Mouse (Mus musculus) embryonic fibroblast, embryonic 13.5 days (primary cell): Measurements from ENCODE around the gene Denr.

ENCODE experiments used
- CTCF ChIP-seq: IDR thresholded peaks from 2 replicates; pipeline ENCODE4 v1.5.1; 2011; ENCODE audit warnings: mild to moderate bottlenecking, control low read depth, low read length, moderate library complexity, borderline replicate concordance; ENCODE audit not compliant: insufficient read depth
- POLR2A ChIP-seq: IDR thresholded peaks from 2 replicates; pipeline ENCODE4 v1.6.1; 2011; ENCODE audit warnings: low read depth, mild to moderate bottlenecking, control low read depth, low read length, moderate library complexity

DNA sequence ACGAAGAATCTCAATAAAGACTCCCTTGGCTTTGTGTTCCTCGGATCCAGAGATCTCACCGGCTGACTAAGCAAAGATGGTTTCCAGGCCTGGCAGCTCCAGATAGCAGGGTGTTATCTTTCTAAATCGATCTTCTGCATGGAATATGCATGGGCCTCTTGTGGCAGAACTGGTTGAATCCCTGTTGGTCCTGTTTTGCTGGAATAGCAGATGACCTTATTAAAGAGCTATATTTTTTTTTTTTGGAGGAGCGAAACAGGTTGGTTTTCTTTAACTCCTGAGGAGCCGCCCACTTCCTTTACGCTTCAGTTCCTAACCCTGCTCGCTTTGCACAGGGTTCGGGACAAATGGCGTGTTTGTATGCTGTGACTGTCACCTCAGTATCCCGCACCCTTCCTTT lies 10.6 kb upstream of the Denr start:
- no peak for TF ChIP-seq CTCF
- no peak for TF ChIP-seq POLR2A
